Mouse (Mus musculus) thymus, postnatal 10 days (tissue): ENCODE data around the gene Mxra8.

Experiments used
- DNase-seq, 2 experiments: peaks; one replicate each; pipeline ENCODE4 v3.0.0; 2021; ENCODE audit warnings: low spot score in 2 of 2

Mxra8 gene

GRCm38 (mm10) chr4:155837404-155838010 lies 2.0 kb upstream of the Mxra8 start:
- no peak for DNase-seq

- DNase-seq, result no peak
These were observed 1.0 kb upstream of the Mxra8 start for GRCm38 (mm10) chr4:155838187-155839153.

- no peak for DNase-seq
These were observed 859 bp downstream of the Mxra8 start for GRCm38 (mm10) chr4:155840076-155841002.

- DNase-seq, result peak; percentile 57 to 66
These were observed 1.5 kb downstream of the Mxra8 start for GRCm38 (mm10) chr4:155841003-155841454.

GRCm38 (mm10) chr4:155841651-155842270 lies 2.3 kb downstream of the Mxra8 start:
- no peak for DNase-seq

GRCm38 (mm10) chr4:155843231-155843630 lies 3.8 kb downstream of the Mxra8 start:
- no peak for DNase-seq

- DNase-seq, result peak; percentile 86 to 98
These were observed 7.5 kb downstream of the Mxra8 start, which contains the start of gene Dvl1 for GRCm38 (mm10) chr4:155846871-155847578. Gene Dvl1, plus strand, starts transcription at chr4:155847402.

- DNase-seq, result peak; percentile 45 to 57
These were observed 8.3 kb downstream of the Mxra8 start for GRCm38 (mm10) chr4:155847591-155848352.

GRCm38 (mm10) chr4:155848434-155849095 lies 9.1 kb downstream of the Mxra8 start:
- DNase-seq, result no peak

- no peak for DNase-seq
These were observed 9.9 kb downstream of the Mxra8 start for GRCm38 (mm10) chr4:155849391-155849790.

- no peak for DNase-seq
These were observed 10.4 kb downstream of the Mxra8 start for GRCm38 (mm10) chr4:155849792-155850451.

GRCm38 (mm10) chr4:155851368-155851767 lies 11.9 kb downstream of the Mxra8 start:
- no peak for DNase-seq

- no peak for DNase-seq
These were observed 12.5 kb downstream of the Mxra8 start for GRCm38 (mm10) chr4:155851951-155852411.

GRCm38 (mm10) chr4:155853421-155853820 lies 13.9 kb downstream of the Mxra8 start:
- DNase-seq, result no peak

GRCm38 (mm10) chr4:155854991-155855390 lies 15.5 kb downstream of the Mxra8 start:
- DNase-seq, result no peak

GRCm38 (mm10) chr4:155856071-155856470 lies 16.6 kb downstream of the Mxra8 start:
- no peak for DNase-seq

- no peak for DNase-seq
These were observed 17.4 kb downstream of the Mxra8 start for GRCm38 (mm10) chr4:155856881-155857280.

GRCm38 (mm10) chr4:155859318-155859717 lies 19.8 kb downstream of the Mxra8 start:
- peak in 1 of 2 experiments; percentile 43 for DNase-seq
